Mouse (Mus musculus) small intestine, adult 2 months (tissue): ENCODE measurements around the gene Ctnna3.

Experiments used
- CTCF ChIP-seq: fragments of 200-500 bp; IDR thresholded peaks from 2 replicates; pipeline ENCODE4 v1.5.1; 2012; ENCODE audit warnings: low read depth, mild to moderate bottlenecking, control low read depth, inconsistent platforms, low read length, moderate library complexity, mixed read lengths; ENCODE audit not compliant: insufficient replicate concordance, insufficient read length; ENCODE audit errors: extremely low read depth
- POLR2A ChIP-seq: fragments of 200-500 bp; IDR thresholded peaks from 2 replicates; pipeline ENCODE4 v1.6.1; 2012; ENCODE audit warnings: low read depth, mild to moderate bottlenecking, control low read depth, inconsistent platforms, low read length, moderate library complexity

GRCm38 (mm10) chr10:63710211-63710610, 280.3 kb downstream of the Ctnna3 start:
- TF ChIP-seq CTCF (no peak), POLR2A (no peak)
